Mouse (Mus musculus): ENCODE results near the gene Adora2a. TPM values are rescaled to one million over a fixed set of nuclear protein-coding genes. Genes with fewer than 3 reads are reported as not detected.

Adora2a gene
- total RNA-seq, 2 experiments from 2014 or later = 2.4 to 2.7 TPM

GRCm38 (mm10) chr10:75299785-75300418, 16.8 kb upstream of the Adora2a start:
- DNase-seq (ENCODE audit: low spot score in 2 of 2) = no peak
- no peak overlapping the region for H3K4me3 ChIP-seq
- TF ChIP-seq CTCF (conservative IDR thresholded peaks at IDR 0.05) = no peak
- no peak overlapping the region for H3K27ac ChIP-seq

- H3K4me3 ChIP-seq = no peak overlapping the region
- no peak overlapping the region for H3K27ac ChIP-seq
- DNase-seq (ENCODE audit: low spot score in 2 of 2) = no peak
- no peak for TF ChIP-seq CTCF (conservative IDR thresholded peaks at IDR 0.05)
Measured at GRCm38 (mm10) chr10:75301195-75301806, 15.4 kb upstream of the Adora2a start.

GRCm38 (mm10) chr10:75301937-75302336, 14.7 kb upstream of the Adora2a start:
- no peak overlapping the region for H3K27ac ChIP-seq
- H3K4me3 ChIP-seq = no peak overlapping the region
- DNase-seq (ENCODE audit: low spot score in 2 of 2) = no peak
- TF ChIP-seq CTCF (conservative IDR thresholded peaks at IDR 0.05) = no peak

- no peak for TF ChIP-seq CTCF (conservative IDR thresholded peaks at IDR 0.05)
- Histone ChIP-seq H3K4me3 (no peak overlapping the region), H3K27ac (no peak overlapping the region)
- DNase-seq (ENCODE audit: low spot score in 2 of 2) = no peak
Measured at GRCm38 (mm10) chr10:75302536-75302935, 14.1 kb upstream of the Adora2a start.

GRCm38 (mm10) chr10:75303324-75304048, 13.2 kb upstream of the Adora2a start:
- H3K4me3 ChIP-seq = no peak overlapping the region
- H3K27ac ChIP-seq = peak overlapping the region; percentile 56; the same call in 1 of the 2 replicates
- DNase-seq (ENCODE audit: low spot score in 2 of 2) = peak; percentile 75 to 88
- TF ChIP-seq CTCF (conservative IDR thresholded peaks at IDR 0.05) = no peak

GRCm38 (mm10) chr10:75304049-75304405, 12.7 kb upstream of the Adora2a start:
- Histone ChIP-seq H3K27ac (peak overlapping the region; percentile 56; the same call in 1 of the 2 replicates), H3K4me3 (no peak overlapping the region)
- TF ChIP-seq CTCF (conservative IDR thresholded peaks at IDR 0.05) = no peak
- no peak for DNase-seq (ENCODE audit: low spot score in 2 of 2)

- peak overlapping the region; percentile 56; the same call in 1 of the 2 replicates for H3K27ac ChIP-seq
- TF ChIP-seq CTCF (conservative IDR thresholded peaks at IDR 0.05) = no peak
- no peak for DNase-seq (ENCODE audit: low spot score in 2 of 2)
- H3K4me3 ChIP-seq = no peak overlapping the region
Measured at GRCm38 (mm10) chr10:75304413-75304812, 12.3 kb upstream of the Adora2a start.

- DNase-seq (ENCODE audit: low spot score in 2 of 2) = no peak
- no peak for TF ChIP-seq CTCF (conservative IDR thresholded peaks at IDR 0.05)
- H3K27ac ChIP-seq = no peak overlapping the region
- H3K4me3 ChIP-seq = no peak overlapping the region
Measured at GRCm38 (mm10) chr10:75307130-75307529, 9.5 kb upstream of the Adora2a start.

- no peak overlapping the region for H3K27ac ChIP-seq
- DNase-seq (ENCODE audit: low spot score in 2 of 2) = no peak
- no peak overlapping the region for H3K4me3 ChIP-seq
- TF ChIP-seq CTCF (conservative IDR thresholded peaks at IDR 0.05) = no peak
Measured at GRCm38 (mm10) chr10:75312361-75312760, 4.3 kb upstream of the Adora2a start.

- Histone ChIP-seq H3K27ac (no peak overlapping the region), H3K4me3 (no peak overlapping the region)
- no peak for TF ChIP-seq CTCF (conservative IDR thresholded peaks at IDR 0.05)
- DNase-seq (ENCODE audit: low spot score in 2 of 2) = no peak
Measured at GRCm38 (mm10) chr10:75314190-75314980, 2.3 kb upstream of the Adora2a start.

- H3K4me3 ChIP-seq = no peak overlapping the region
- DNase-seq (ENCODE audit: low spot score in 2 of 2) = no peak
- H3K27ac ChIP-seq = no peak overlapping the region
- no peak for TF ChIP-seq CTCF (conservative IDR thresholded peaks at IDR 0.05)
Measured at GRCm38 (mm10) chr10:75315756-75316155, 921 bp upstream of the Adora2a start.

- Histone ChIP-seq H3K27ac (no peak overlapping the region; the same call in 1 of the 2 replicates), H3K4me3 (peak overlapping the region; percentile 55)
- TF ChIP-seq CTCF (conservative IDR thresholded peaks at IDR 0.05) = no peak
- DNase-seq (ENCODE audit: low spot score in 2 of 2) = no peak
Measured at GRCm38 (mm10) chr10:75316472-75316871, 205 bp upstream of the Adora2a start.

Measured in layer of hippocampus, adult 2 months (tissue).